Mouse (Mus musculus) lung, embryonic 14.5 days (tissue): Measurements from ENCODE around the gene Astn2. TPM values are rescaled to one million over a fixed set of nuclear protein-coding genes. Genes with fewer than 3 reads are reported as not detected.

ENCODE experiments used
- ATAC-seq: fragments of 200-750 bp; cut with Nextera tagmentation; 2 replicates; pipeline ENCODE4 v1.8.0; 2017; ENCODE audit warnings: mild to moderate bottlenecking, moderate TSS enrichment, moderate library complexity; ENCODE audit not compliant: insufficient read depth
- DNase-seq: peaks from one replicate; pipeline ENCODE4 v3.0.0-alpha.2; 2015
- H3K27ac ChIP-seq: fragments of 300-500 bp; sonication (generic); 2 replicates; pipeline ENCODE4 v1.5.1; 2014; ENCODE audit warnings: low read depth, mild to moderate bottlenecking, moderate library complexity
- H3K27me3 ChIP-seq: fragments of 300-500 bp; sonication (generic); 2 replicates; pipeline ENCODE4 v1.6.1; 2014; ENCODE audit warnings: low read length, control low read depth; ENCODE audit not compliant: insufficient read depth
- H3K36me3 ChIP-seq: fragments of 300-500 bp; sonication (generic); 2 replicates; pipeline ENCODE4 v1.6.1; 2014; ENCODE audit warnings: control low read depth; ENCODE audit not compliant: insufficient read depth
- H3K4me1 ChIP-seq: fragments of 300-500 bp; sonication (generic); 2 replicates; pipeline ENCODE4 v1.6.1; 2014; ENCODE audit warnings: antibody characterized with exemption, control low read depth; ENCODE audit not compliant: insufficient read depth
- H3K4me2 ChIP-seq: fragments of 300-500 bp; sonication (generic); 2 replicates; pipeline ENCODE4 v1.6.1; 2014; ENCODE audit warnings: mild to moderate bottlenecking
- H3K4me3 ChIP-seq: fragments of 300-500 bp; sonication (generic); 2 replicates; pipeline ENCODE4 v1.5.1; 2014; ENCODE audit warnings: low read depth, low read length
- H3K9ac ChIP-seq: fragments of 300-500 bp; sonication (generic); 2 replicates; pipeline ENCODE4 v1.6.1; 2014
- H3K9me3 ChIP-seq: fragments of 300-500 bp; sonication (generic); 2 replicates; pipeline ENCODE4 v1.6.1; 2016; ENCODE audit warnings: low read depth, low read length, control low read depth
- CTCF ChIP-seq: IDR thresholded peaks from 2 replicates; pipeline ENCODE4 v1.5.1; 2016; ENCODE audit warnings: antibody characterized with exemption, low read depth
- WGBS: fragments of 180-500 bp; shearing (Covaris S2); extraction: QIAGEN DNeasy Blood & Tissue Kit; methylation state at CpG from one replicate; pipeline ENCODE4 v1.1.7; 2014; 5-methylcytosine and 5-hydroxymethylcytosine counted together
- polyA plus RNA-seq: library from polyadenylated mRNA; unstranded; fragments of >200 nt; fragmentation: Nextera tagmentation; extraction: Ambion mirVana; gene quantifications from 2 replicates; pipeline ENCODE4 v1.2.1, GENCODE M21; 2014

The Astn2 gene
- polyA plus RNA-seq, 1 experiment from 2014 or later, result 1.1 TPM

DNA sequence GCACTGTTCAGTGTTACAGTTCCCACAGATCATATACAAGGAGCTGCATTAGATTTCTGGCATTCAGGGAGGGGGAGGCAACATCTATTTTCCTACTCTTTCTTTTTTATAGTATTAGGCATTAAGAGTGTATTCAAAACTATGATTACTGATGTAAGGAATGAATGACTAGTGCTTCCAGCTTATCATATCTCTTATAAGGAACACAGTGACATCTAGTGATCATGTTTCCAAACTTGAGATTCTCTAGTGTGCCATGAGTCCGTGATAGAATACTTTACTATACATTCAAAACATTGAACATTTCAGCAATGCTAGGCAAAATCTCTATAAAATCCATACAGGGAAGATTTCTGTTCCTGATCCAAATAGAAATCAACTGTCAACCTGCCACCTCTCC is 824.2 kb downstream of the Astn2 start:
- TF ChIP-seq CTCF, result peak; percentile 17; the same call in 1 of the 2 replicates
- Histone ChIP-seq H3K27ac (no peak overlapping the region), H3K9me3 (no peaks in the 10 kb centered on the region), H3K4me1 (peaks cover 3% of the 10 kb centered on the region; the same call in 1 of the 2 replicates), H3K9ac (no peak overlapping the region), H3K4me2 (no peak overlapping the region), H3K4me3 (no peak overlapping the region), H3K27me3 (no peaks in the 10 kb centered on the region), H3K36me3 (no peaks in the 10 kb centered on the region)
- ATAC-seq, result no peak
- peak; percentile 57 for DNase-seq
- WGBS, result 41% methylated on average over 1 of the region's 1 CpGs

- Histone ChIP-seq H3K9ac (no peak overlapping the region), H3K4me3 (no peak overlapping the region), H3K27me3 (no peaks in the 10 kb centered on the region), H3K4me2 (no peak overlapping the region), H3K36me3 (no peaks in the 10 kb centered on the region), H3K27ac (no peak overlapping the region), H3K4me1 (no peaks in the 10 kb centered on the region), H3K9me3 (no peaks in the 10 kb centered on the region)
- no peak for TF ChIP-seq CTCF
- WGBS, result 41% methylated on average over 4 of the region's 4 CpGs
- no peak for DNase-seq
- no peak for ATAC-seq
Observed at GRCm38 (mm10) chr4:65565493-65565892, 838.9 kb downstream of the Astn2 start.

GRCm38 (mm10) chr4:65548561-65548960 is 855.9 kb downstream of the Astn2 start:
- Histone ChIP-seq H3K4me3 (no peak overlapping the region), H3K27ac (no peak overlapping the region), H3K36me3 (no peaks in the 10 kb centered on the region), H3K4me2 (no peak overlapping the region), H3K4me1 (no peaks in the 10 kb centered on the region), H3K9ac (no peak overlapping the region), H3K27me3 (no peaks in the 10 kb centered on the region), H3K9me3 (no peaks in the 10 kb centered on the region)
- ATAC-seq (peak; percentile 80; the same call in 1 of the 2 replicates), DNase-seq (peak; percentile 64)
- WGBS, result 34% methylated on average over 6 of the region's 6 CpGs
- no peak for TF ChIP-seq CTCF

DNA sequence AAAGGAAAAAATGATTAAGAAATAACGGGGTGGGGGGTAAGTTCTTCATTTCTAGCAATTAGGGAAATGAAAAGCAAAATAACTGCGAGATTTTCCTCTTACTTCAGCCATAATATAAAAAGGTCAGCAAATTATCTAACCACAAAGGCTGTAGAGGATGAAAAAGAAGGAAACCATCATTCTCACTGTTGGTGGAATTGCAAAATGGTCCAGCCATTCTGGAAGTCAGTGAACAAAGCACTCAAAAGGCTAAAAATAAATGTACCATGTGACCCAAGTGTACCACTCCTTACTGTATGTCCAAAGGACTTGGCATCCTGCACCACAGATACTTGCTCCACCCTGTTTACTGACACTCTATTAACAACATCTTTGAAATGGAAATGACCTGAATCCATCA is 858.8 kb downstream of the Astn2 start:
- Histone ChIP-seq H3K9ac (no peak overlapping the region), H3K9me3 (no peaks in the 10 kb centered on the region), H3K27me3 (no peaks in the 10 kb centered on the region), H3K4me3 (no peak overlapping the region), H3K27ac (no peak overlapping the region), H3K4me2 (no peak overlapping the region), H3K36me3 (no peaks in the 10 kb centered on the region), H3K4me1 (no peaks in the 10 kb centered on the region)
- ATAC-seq (no peak), DNase-seq (no peak)
- no peak for TF ChIP-seq CTCF
- WGBS, result 68% methylated on average over 2 of the region's 2 CpGs

DNA sequence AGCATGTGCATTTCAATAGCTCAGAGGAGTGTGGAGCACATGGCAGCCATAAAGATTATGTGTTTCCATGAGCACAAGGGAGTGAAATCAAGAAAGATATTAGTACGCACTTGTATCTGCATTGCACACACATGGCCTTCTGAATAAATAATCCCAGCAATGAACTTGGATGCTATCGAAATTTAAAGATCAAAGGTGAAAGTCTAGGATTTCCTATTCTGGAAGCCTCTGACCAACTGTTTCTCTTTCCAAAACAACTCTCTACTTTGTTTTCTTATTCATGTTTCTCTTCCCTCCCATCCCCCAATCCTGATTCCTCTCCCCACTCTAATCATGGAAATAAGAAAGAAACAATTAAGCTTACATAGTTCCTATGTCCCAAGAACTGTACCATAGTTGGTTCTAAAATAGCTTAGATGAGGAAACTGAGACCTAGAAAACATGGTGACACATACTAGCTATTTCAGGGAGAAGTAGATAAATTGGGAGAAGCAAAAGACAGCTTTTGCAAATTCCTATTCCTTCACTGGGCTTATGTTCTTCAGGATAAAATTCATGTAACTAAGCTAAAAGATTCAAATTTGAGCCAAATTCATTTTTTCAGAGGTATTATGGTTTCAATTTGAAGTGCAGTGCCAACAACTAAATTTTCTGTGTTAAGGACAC is 872.2 kb downstream of the Astn2 start:
- no peaks in the 10 kb centered on the region for H3K27me3 ChIP-seq
- no peak overlapping the region for H3K4me2 ChIP-seq
- ATAC-seq (no peak), DNase-seq (no peak)
- H3K27ac ChIP-seq, result no peak overlapping the region
- no peaks in the 10 kb centered on the region for H3K4me1 ChIP-seq
- TF ChIP-seq CTCF, result no peak
- no peak overlapping the region for H3K4me3 ChIP-seq
- no peak overlapping the region for H3K9ac ChIP-seq
- no peaks in the 10 kb centered on the region for H3K9me3 ChIP-seq
- WGBS, result 82% methylated on average over 2 of the region's 2 CpGs
- no peaks in the 10 kb centered on the region for H3K36me3 ChIP-seq

DNA sequence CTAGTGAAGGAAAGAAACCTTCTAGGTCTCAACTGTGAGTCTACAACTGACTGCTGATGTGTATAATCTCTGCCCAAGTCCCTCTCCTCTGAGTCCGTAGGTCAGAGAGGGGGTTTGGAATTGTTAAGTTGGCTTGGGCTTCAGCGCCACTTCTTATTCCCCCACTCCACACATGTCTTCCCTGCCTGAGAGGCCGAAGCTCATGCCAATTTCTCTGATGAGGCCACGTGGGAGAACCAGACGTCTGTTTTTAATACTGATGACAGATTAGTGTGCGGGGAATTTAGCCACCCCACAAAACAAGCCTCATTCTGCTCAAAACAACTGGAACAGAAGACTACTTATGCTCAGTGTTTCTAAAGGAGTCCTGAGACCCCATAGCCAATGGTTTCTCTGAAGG is 872.8 kb downstream of the Astn2 start:
- no peak for TF ChIP-seq CTCF
- DNase-seq, result peak; percentile 3
- no peak for ATAC-seq
- Histone ChIP-seq H3K4me3 (no peak overlapping the region), H3K4me1 (no peaks in the 10 kb centered on the region), H3K9me3 (no peaks in the 10 kb centered on the region), H3K36me3 (no peaks in the 10 kb centered on the region), H3K9ac (no peak overlapping the region), H3K27ac (no peak overlapping the region), H3K4me2 (no peak overlapping the region), H3K27me3 (no peaks in the 10 kb centered on the region)
- 56% methylated on average over 6 of the region's 6 CpGs for WGBS

DNA sequence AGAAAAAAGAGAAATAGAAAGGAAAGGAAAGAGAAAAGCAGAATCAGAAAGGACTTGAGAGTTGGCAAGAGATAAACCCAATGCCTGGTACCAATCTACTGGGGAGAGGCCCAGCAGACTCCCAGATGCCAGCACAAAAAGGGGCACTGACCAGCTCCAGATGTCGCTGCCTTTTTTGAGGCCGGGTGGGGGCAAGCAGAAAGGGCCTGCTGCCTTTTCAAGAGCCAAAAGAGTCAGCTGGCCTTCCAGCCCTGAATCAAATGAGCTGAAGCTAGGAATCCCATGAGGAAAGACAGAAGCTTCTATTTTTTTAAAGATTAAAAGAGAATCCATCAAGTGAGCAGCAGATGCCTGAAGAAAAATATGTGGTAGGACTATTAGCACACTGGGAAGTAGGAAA is 873.5 kb downstream of the Astn2 start:
- DNase-seq (no peak), ATAC-seq (no peak)
- Histone ChIP-seq H3K9me3 (no peaks in the 10 kb centered on the region), H3K36me3 (no peaks in the 10 kb centered on the region), H3K4me1 (no peaks in the 10 kb centered on the region), H3K9ac (no peak overlapping the region), H3K27me3 (no peaks in the 10 kb centered on the region), H3K4me3 (no peak overlapping the region), H3K27ac (no peak overlapping the region), H3K4me2 (no peak overlapping the region)
- TF ChIP-seq CTCF, result no peak
- 70% methylated on average over 2 of the region's 2 CpGs for WGBS

DNA sequence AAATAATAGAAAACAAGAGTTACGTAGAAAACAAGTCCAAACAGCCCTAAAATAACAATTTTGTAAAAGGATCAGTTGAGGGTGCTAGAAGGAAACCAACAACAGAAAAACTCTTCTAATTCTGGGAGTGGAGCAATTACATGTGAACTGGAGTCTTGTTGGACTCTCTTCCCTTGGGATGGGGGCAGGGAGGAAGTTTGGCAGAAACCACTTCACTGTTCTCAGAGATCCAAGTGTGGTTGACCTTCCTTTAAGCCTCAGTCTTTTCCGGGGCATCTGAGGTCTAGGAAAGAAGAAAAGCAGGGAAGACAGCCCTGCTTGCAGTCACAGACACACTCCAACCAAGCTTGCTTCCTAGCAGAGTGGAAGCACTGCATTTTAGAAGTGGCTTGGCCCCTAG is 896.3 kb downstream of the Astn2 start:
- ATAC-seq (no peak), DNase-seq (peak; percentile 17)

More for the DNA sequence above, 896.3 kb downstream of the Astn2 start:
- WGBS, result 47% methylated on average over 2 of the region's 2 CpGs
- H3K9ac ChIP-seq, result no peak overlapping the region
- no peak overlapping the region for H3K4me3 ChIP-seq
- TF ChIP-seq CTCF, result no peak
- H3K36me3 ChIP-seq, result no peaks in the 10 kb centered on the region
- no peaks in the 10 kb centered on the region for H3K4me1 ChIP-seq
- no peak overlapping the region for H3K27ac ChIP-seq
- H3K4me2 ChIP-seq, result no peak overlapping the region
- H3K27me3 ChIP-seq, result no peaks in the 10 kb centered on the region
- H3K9me3 ChIP-seq, result no peaks in the 10 kb centered on the region
